Comparison of ENCODE assay signal across 8 mouse cellular contexts in genomic region chr4:124703881-124704796, GRCm38 (mm10). TPM values are rescaled to one million over a fixed set of nuclear protein-coding genes. Genes with fewer than 3 reads are reported as not detected.
DNase-seq lines count a peak whose midpoint lies in the region; ATAC-seq and TF ChIP-seq lines count a peak whose summit lies in the region.

No protein-coding gene starts in this region.

- WGBS in forebrain, postnatal 0 days: 9% methylated on average over 6 of the region's 6 CpGs
- WGBS in limb, embryonic 14.5 days: 2% methylated on average over 6 of the region's 6 CpGs
- 49% methylated on average over 6 of the region's 6 CpGs for WGBS in cerebellum, adult 2 months

- no peak for TF ChIP-seq POLR2A in limb, embryonic 14.5 days (IDR thresholded peaks at IDR 0.05; ENCODE audit: borderline replicate concordance, extremely low read depth, insufficient read depth, insufficient read length)
- TF ChIP-seq POLR2A in cerebellum, adult 2 months (IDR thresholded peaks at IDR 0.05; ENCODE audit: borderline replicate concordance, insufficient read depth, low read length): no peak

- H3K4me2 ChIP-seq in forebrain, postnatal 0 days (ENCODE audit: low read depth): no peak overlapping the region
- H3K4me2 ChIP-seq in limb, embryonic 14.5 days (replicated peaks; ENCODE audit: low read depth, low read length, severe bottlenecking): peak overlapping the region; percentile 75

- H3K27ac ChIP-seq in gastrocnemius, adult 2 months: peak overlapping the region; percentile 99
- H3K27ac ChIP-seq in forebrain, postnatal 0 days (ENCODE audit: low read depth, low read length): 0 out of 2 replicates have a peak overlapping the region, but pooled peaks have one; percentile 9
- H3K27ac ChIP-seq in limb, embryonic 14.5 days (replicated peaks; ENCODE audit: low read depth, low read length): peak overlapping the region; percentile 92
- H3K27ac ChIP-seq in cerebellum, adult 2 months (ENCODE audit: insufficient read depth, low read length): no peak overlapping the region

- ATAC-seq in forebrain, postnatal 0 days: no peak
- ATAC-seq in limb, embryonic 14.5 days (ENCODE audit: low FRiP score, low read depth): peak; percentile 10; the same call in 1 of the 2 replicates

- intact Hi-C loops in gastrocnemius, adult 2 months (cut with DNase I): no loop called here

- no peaks in the 10 kb centered on the region for H3K9me3 ChIP-seq in forebrain, postnatal 0 days (ENCODE audit: low read length)
- H3K9me3 ChIP-seq in limb, embryonic 14.5 days (ENCODE audit: control insufficient read depth, low read length): no peaks in the 10 kb centered on the region

- TF ChIP-seq CTCF in gastrocnemius, adult 2 months (IDR thresholded peaks at IDR 0.05): no peak
- TF ChIP-seq CTCF in forebrain, postnatal 0 days (IDR thresholded peaks at IDR 0.05; ENCODE audit: low read depth): no peak
- no peak for TF ChIP-seq CTCF in cerebellum, adult 2 months (IDR thresholded peaks at IDR 0.05; ENCODE audit: borderline replicate concordance, insufficient read depth, low read depth, low read length)

- no peak for DNase-seq in gastrocnemius, adult 2 months
- DNase-seq in gastrocnemius, postnatal 25 days: no peak
- peak; percentile 83 for DNase-seq in ES-CJ7 (ENCODE audit: low read depth, low spot score)
- no peak for DNase-seq in forebrain, postnatal 0 days
- peak; percentile 78 for DNase-seq in limb, embryonic 14.5 days (ENCODE audit: low spot score)
- DNase-seq in retina, embryonic 14.5 days (ENCODE audit: low spot score): peak; percentile 31
- no peak for DNase-seq in layer of hippocampus, postnatal 36 days
- DNase-seq in cerebellum, adult 2 months: no peak

- H3K4me3 ChIP-seq in gastrocnemius, adult 2 months: peak overlapping the region; percentile 93
- H3K4me3 ChIP-seq in forebrain, postnatal 0 days (ENCODE audit: low read depth, low read length): no peak overlapping the region
- H3K4me3 ChIP-seq in limb, embryonic 14.5 days (replicated peaks; ENCODE audit: low read length): peak overlapping the region; percentile 20
- H3K4me3 ChIP-seq in cerebellum, adult 2 months (replicated peaks; ENCODE audit: insufficient read depth, low read depth, low read length): no peak overlapping the region

- H3K9ac ChIP-seq in forebrain, postnatal 0 days: no peak overlapping the region
- H3K9ac ChIP-seq in limb, embryonic 14.5 days (ENCODE audit: low read depth, low read length, severe bottlenecking): peak overlapping the region; percentile 48

- H3K4me1 ChIP-seq in forebrain, postnatal 0 days (ENCODE audit: insufficient read depth): 0 out of 2 replicates have a peak, but pooled peaks cover 4% of the 10 kb centered on the region
- peaks cover 55% of the 10 kb centered on the region for H3K4me1 ChIP-seq in limb, embryonic 14.5 days (ENCODE audit: control insufficient read depth, insufficient read depth, low read length)
- H3K4me1 ChIP-seq in cerebellum, adult 2 months (ENCODE audit: control insufficient read depth, insufficient read depth, low read length): peaks cover 7% of the 10 kb centered on the region; the same call in 1 of the 2 replicates

- H3K36me3 ChIP-seq in forebrain, postnatal 0 days (ENCODE audit: insufficient read depth): no peaks in the 10 kb centered on the region
- peaks cover 21% of the 10 kb centered on the region for H3K36me3 ChIP-seq in limb, embryonic 14.5 days (ENCODE audit: control insufficient read depth, insufficient read depth, low read length)

- no peaks in the 10 kb centered on the region; the same call in 1 of the 2 replicates for H3K27me3 ChIP-seq in forebrain, postnatal 0 days (ENCODE audit: insufficient read depth, low read length)
- no peaks in the 10 kb centered on the region for H3K27me3 ChIP-seq in limb, embryonic 14.5 days (ENCODE audit: control insufficient read depth, insufficient read depth, low read length)
- no peaks in the 10 kb centered on the region for H3K27me3 ChIP-seq in cerebellum, adult 2 months (ENCODE audit: control insufficient read depth, insufficient read depth, low read length)

RNA-seq across cellular contexts. Expression of gene Fhl3, which starts 3.6 kb away (rescaled TPM):
- 100 to 1,000 TPM; 151 to 515 TPM for total RNA-seq in gastrocnemius, adult 2 months (2021)
- 100 to 1,000 TPM; 200 to 220 TPM for total RNA-seq in gastrocnemius, postnatal 25 days (2021)
- 2.5 and 3.0 TPM in 2 replicates for total RNA-seq in forebrain, postnatal 0 days (2014; rRNA removed)
- polyA plus RNA-seq in forebrain, postnatal 0 days (2015; fragmentation: Nextera tagmentation; extraction: Ambion mirVana): 1.4 and 2.0 TPM in 2 replicates
- polyA plus RNA-seq in limb, embryonic 14.5 days (2012; rRNA removed): 30.6 and 43.7 TPM in 2 replicates
- 18.1 and 20.4 TPM in 2 replicates for polyA plus RNA-seq in limb, embryonic 14.5 days (2014; fragmentation: Nextera tagmentation; extraction: Ambion mirVana)
- total RNA-seq in layer of hippocampus, postnatal 36 days (2021): 1 to 10 TPM; 1.7 to 2.4 TPM
- polyA plus RNA-seq in cerebellum, adult 2 months (2012; rRNA removed): 1.4 and 1.6 TPM in 2 replicates

RNA-seq across cellular contexts. Expression of gene Sf3a3, which starts 10.4 kb away (rescaled TPM):
- total RNA-seq in gastrocnemius, adult 2 months (2021): 10 to 100 TPM; 11.1 to 14.3 TPM
- total RNA-seq in gastrocnemius, postnatal 25 days (2021): 10 to 100 TPM; 10.8 to 11.3 TPM
- total RNA-seq in forebrain, postnatal 0 days (2014; rRNA removed): 46.3 and 54.4 TPM in 2 replicates
- 68.3 and 84.1 TPM in 2 replicates for polyA plus RNA-seq in forebrain, postnatal 0 days (2015; fragmentation: Nextera tagmentation; extraction: Ambion mirVana)
- polyA plus RNA-seq in limb, embryonic 14.5 days (2012; rRNA removed): 48.9 and 78.6 TPM in 2 replicates
- 122 and 128 TPM in 2 replicates for polyA plus RNA-seq in limb, embryonic 14.5 days (2014; fragmentation: Nextera tagmentation; extraction: Ambion mirVana)
- 10 to 100 TPM; 34.9 to 35.4 TPM for total RNA-seq in layer of hippocampus, postnatal 36 days (2021)
- 40.5 and 45.2 TPM in 2 replicates for polyA plus RNA-seq in cerebellum, adult 2 months (2012; rRNA removed)

RNA-seq across cellular contexts. Expression of gene Utp11, which starts 10.7 kb away (rescaled TPM):
- total RNA-seq in gastrocnemius, adult 2 months (2021): 10 to 100 TPM; 17.5 to 21.5 TPM
- 10 to 100 TPM; 16.1 to 18.3 TPM for total RNA-seq in gastrocnemius, postnatal 25 days (2021)
- 14.2 and 16.2 TPM in 2 replicates for total RNA-seq in forebrain, postnatal 0 days (2014; rRNA removed)
- polyA plus RNA-seq in forebrain, postnatal 0 days (2015; fragmentation: Nextera tagmentation; extraction: Ambion mirVana): 30.9 and 33.0 TPM in 2 replicates
- polyA plus RNA-seq in limb, embryonic 14.5 days (2012; rRNA removed): 29.2 and 52.0 TPM in 2 replicates
- 59.4 and 61.1 TPM in 2 replicates for polyA plus RNA-seq in limb, embryonic 14.5 days (2014; fragmentation: Nextera tagmentation; extraction: Ambion mirVana)
- total RNA-seq in layer of hippocampus, postnatal 36 days (2021): 10 to 100 TPM; 15.9 to 16.9 TPM
- 19.2 and 19.4 TPM in 2 replicates for polyA plus RNA-seq in cerebellum, adult 2 months (2012; rRNA removed)

RNA-seq across cellular contexts. Expression of gene Inpp5b, which starts 37.5 kb away (rescaled TPM):
- total RNA-seq in gastrocnemius, adult 2 months (2021): 10 to 100 TPM in 1 of 2 experiments, 1 to 10 TPM in 1; 8.9 to 10.6 TPM
- 10 to 100 TPM in 1 of 2 experiments, 1 to 10 TPM in 1; 8.8 to 10.3 TPM for total RNA-seq in gastrocnemius, postnatal 25 days (2021)
- total RNA-seq in forebrain, postnatal 0 days (2014; rRNA removed): 17.9 and 21.7 TPM in 2 replicates
- 8.0 and 11.2 TPM in 2 replicates for polyA plus RNA-seq in forebrain, postnatal 0 days (2015; fragmentation: Nextera tagmentation; extraction: Ambion mirVana)
- polyA plus RNA-seq in limb, embryonic 14.5 days (2012; rRNA removed): 44.3 and 47.9 TPM in 2 replicates
- polyA plus RNA-seq in limb, embryonic 14.5 days (2014; fragmentation: Nextera tagmentation; extraction: Ambion mirVana): 26.2 and 28.3 TPM in 2 replicates
- total RNA-seq in layer of hippocampus, postnatal 36 days (2021): 10 to 100 TPM; 40.9 to 51.4 TPM
- 92.4 and 102 TPM in 2 replicates for polyA plus RNA-seq in cerebellum, adult 2 months (2012; rRNA removed)

RNA-seq across cellular contexts. Expression of gene Pou3f1, which starts 47.5 kb away (rescaled TPM):
- under 1 TPM; 0.14 to 0.26 TPM for total RNA-seq in gastrocnemius, adult 2 months (2021)
- under 1 TPM; 0.38 to 0.43 TPM for total RNA-seq in gastrocnemius, postnatal 25 days (2021)
- total RNA-seq in forebrain, postnatal 0 days (2014; rRNA removed): 19.7 and 30.5 TPM in 2 replicates
- 20.2 and 31.1 TPM in 2 replicates for polyA plus RNA-seq in forebrain, postnatal 0 days (2015; fragmentation: Nextera tagmentation; extraction: Ambion mirVana)
- 1.2 and 1.7 TPM in 2 replicates for polyA plus RNA-seq in limb, embryonic 14.5 days (2012; rRNA removed)
- 0.97 and 1.2 TPM in 2 replicates for polyA plus RNA-seq in limb, embryonic 14.5 days (2014; fragmentation: Nextera tagmentation; extraction: Ambion mirVana)
- total RNA-seq in layer of hippocampus, postnatal 36 days (2021): 10 to 100 TPM; 42.7 to 44.9 TPM
- polyA plus RNA-seq in cerebellum, adult 2 months (2012; rRNA removed): 2.3 and 3.3 TPM in 2 replicates

Comparison
In these comparisons a context has a peak if more than half of its experiments do, and no peak if none do; other contexts are left out.
1. DNase-seq: peak in ES-CJ7 (single experiment), limb, embryonic 14.5 days (single experiment) and retina, embryonic 14.5 days (single experiment); none in gastrocnemius, adult 2 months (single experiment), gastrocnemius, postnatal 25 days (single experiment), forebrain, postnatal 0 days (single experiment), layer of hippocampus, postnatal 36 days (0 of 2) and cerebellum, adult 2 months (0 of 2).
2. H3K4me3 ChIP-seq: peak in gastrocnemius, adult 2 months (single experiment) and limb, embryonic 14.5 days (single experiment); none in forebrain, postnatal 0 days (single experiment) and cerebellum, adult 2 months (single experiment).
3. RNA of gene Fhl3, which starts 3.6 kb away (total RNA-seq): 151 to 515 TPM in gastrocnemius, adult 2 months and 200 to 220 TPM in gastrocnemius, postnatal 25 days; 2.5 to 3.0 TPM in forebrain, postnatal 0 days and 1.7 to 2.4 TPM in layer of hippocampus, postnatal 36 days; every median in the first group is over 10 times any median in the second.